Mouse (Mus musculus): ENCODE data around the gene Vmn2r25. TPM values are rescaled to one million over a fixed set of nuclear protein-coding genes. Genes with fewer than 3 reads are reported as not detected.
"Not testable (repeated sequence)": the region's sequence is repeated elsewhere in the genome, so short reads cannot be mapped to it uniquely, and the experiment has no call there.

Vmn2r25 gene
- not detected for total RNA-seq (2021)

GRCm38 (mm10) chr6:123853363-123853762, at the start of gene Vmn2r25:
Gene Vmn2r25, minus strand, starts transcription at chr6:123853463.
- intact Hi-C loops (cut with DNase I); DNase-seq: not testable (repeated sequence)

GRCm38 (mm10) chr6:123819951-123820350, 33.3 kb downstream of the Vmn2r25 start:
- intact Hi-C loops (cut with DNase I), result no loop called here
- DNase-seq, result no peak

- not testable (repeated sequence) for DNase-seq
These were observed 43.0 kb downstream of the Vmn2r25 start for GRCm38 (mm10) chr6:123810291-123810690.

GRCm38 (mm10) chr6:123793746-123794145, 59.5 kb downstream of the Vmn2r25 start:
- no peak for DNase-seq
- intact Hi-C loops (cut with DNase I), result no loop called here

More at GRCm38 (mm10) chr6:123810291-123810690, 43.0 kb downstream of the Vmn2r25 start:
- intact Hi-C loops (cut with DNase I), result not testable (repeated sequence)

GRCm38 (mm10) chr6:123784857-123785256, 68.4 kb downstream of the Vmn2r25 start:
- intact Hi-C loops (cut with DNase I), result no loop called here
- DNase-seq, result no peak

GRCm38 (mm10) chr6:123778579-123778978, 74.7 kb downstream of the Vmn2r25 start, which contains the start of gene Vmn2r24:
Gene Vmn2r24, plus strand, starts transcription at chr6:123778879.
- no peak for DNase-seq
- intact Hi-C loops (cut with DNase I), result no loop called here

Other genes with a start within 250 kb of the Vmn2r25 start
- gene Vmn2r22, start 202.7 kb downstream of the Vmn2r25 start, total RNA-seq (2021), result not detected
- not detected for gene Vmn2r23, start 150.8 kb downstream of the Vmn2r25 start, total RNA-seq (2021)
- gene Vmn2r24, start 74.6 kb downstream of the Vmn2r25 start, total RNA-seq (2021), result not detected
- not detected for gene Vmn2r26, start 171.1 kb upstream of the Vmn2r25 start, total RNA-seq (2021)